Mouse (Mus musculus): Measurements from ENCODE around the gene Prdm11.

DNA sequence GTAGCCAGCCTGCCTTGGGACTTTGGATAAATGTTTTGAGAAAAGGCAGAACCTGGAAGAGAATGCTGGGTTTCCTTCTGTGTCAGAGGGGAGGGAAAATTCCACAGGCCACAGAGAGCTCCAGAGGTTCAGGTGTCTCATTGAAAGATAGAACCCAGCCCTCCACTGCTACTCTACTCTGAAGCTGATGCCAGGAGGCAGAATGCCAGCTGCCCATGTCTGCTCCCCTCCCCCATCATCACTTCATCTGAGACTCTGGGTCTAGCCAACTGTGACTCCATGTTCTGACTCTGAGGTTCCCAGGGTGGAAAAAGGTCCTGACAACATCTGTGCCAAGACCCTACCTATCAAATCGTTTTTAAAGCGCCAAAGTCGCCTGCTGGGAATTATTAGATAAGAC lies 6.9 kb downstream of the Prdm11 start:
- no peak for TF ChIP-seq POLR2A (IDR thresholded peaks at IDR 0.05; ENCODE audit: low read depth, low read length)
- no peak for TF ChIP-seq CTCF (IDR thresholded peaks at IDR 0.05; ENCODE audit: extremely low read depth, insufficient read length, insufficient replicate concordance, low read depth, low read length)

Data from small intestine, adult 2 months (tissue).